8 mouse cellular contexts compared by ENCODE assay signal in the genomic region with DNA sequence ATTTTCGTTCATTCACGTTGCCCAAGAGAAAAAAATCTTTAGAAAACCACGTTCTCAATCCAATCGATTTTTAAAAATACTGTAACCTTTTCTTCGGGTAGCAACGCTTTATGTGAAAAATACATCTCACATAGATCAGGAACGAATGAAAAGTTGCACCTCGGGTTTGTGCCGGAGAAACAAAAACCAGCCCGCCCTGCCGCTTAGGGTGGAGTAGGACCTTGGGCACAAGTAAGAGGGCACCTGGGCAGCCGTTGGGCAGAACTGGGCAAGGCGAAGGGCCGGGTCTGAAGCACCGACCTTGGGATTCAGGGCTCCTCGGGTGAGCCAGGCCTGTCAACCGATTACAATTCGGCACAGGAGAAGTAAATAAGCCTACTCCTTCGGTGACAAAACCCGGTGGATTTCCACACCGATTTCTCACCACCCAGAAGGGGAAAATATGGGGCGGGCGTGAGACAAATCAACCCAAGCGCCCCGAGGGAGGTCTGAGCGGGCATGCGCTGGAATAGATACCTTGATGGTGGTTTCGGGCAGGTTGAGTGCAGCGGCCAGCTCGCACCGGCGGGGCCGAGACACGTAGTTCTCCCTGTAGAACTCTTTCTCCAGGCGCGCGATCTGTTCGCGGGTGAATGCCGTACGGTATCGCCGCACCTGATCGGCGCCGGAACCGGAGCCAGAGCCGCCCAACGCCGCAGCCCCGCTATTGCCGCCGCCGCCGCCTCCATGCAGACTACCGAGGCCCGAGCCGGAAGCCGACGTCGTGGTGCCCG. TPM values are rescaled to one million over a fixed set of nuclear protein-coding genes. Genes with fewer than 3 reads are reported as not detected.
A peak's percentile ranks its signal among the peaks of the same experiment; 100 is the strongest.
DNase-seq lines count a peak whose midpoint lies in the region; ATAC-seq lines count a peak whose summit lies in the region.

No protein-coding gene starts in this region.

- H3K27me3 ChIP-seq in kidney, embryonic 16.5 days (ENCODE audit: insufficient read depth, low read length): peaks cover 80% of the 10 kb centered on the region
- peaks cover 56% of the 10 kb centered on the region for H3K27me3 ChIP-seq in hindbrain, embryonic 15.5 days
- peaks cover 54% of the 10 kb centered on the region for H3K27me3 ChIP-seq in midbrain, embryonic 15.5 days (replicated peaks)

- no peaks in the 10 kb centered on the region for H3K36me3 ChIP-seq in kidney, embryonic 16.5 days (ENCODE audit: insufficient read depth, low read length)
- no peaks in the 10 kb centered on the region for H3K36me3 ChIP-seq in hindbrain, embryonic 15.5 days
- H3K36me3 ChIP-seq in midbrain, embryonic 15.5 days (replicated peaks): no peaks in the 10 kb centered on the region

- H3K4me1 ChIP-seq in kidney, embryonic 16.5 days (ENCODE audit: insufficient read depth, low read length): peaks cover 4% of the 10 kb centered on the region; the same call in 1 of the 2 replicates
- H3K4me1 ChIP-seq in hindbrain, embryonic 15.5 days (replicated peaks): peaks cover 15% of the 10 kb centered on the region
- H3K4me1 ChIP-seq in midbrain, embryonic 15.5 days: peaks cover 16% of the 10 kb centered on the region

- no peaks in the 10 kb centered on the region for H3K9me3 ChIP-seq in kidney, embryonic 16.5 days (ENCODE audit: low read length)
- H3K9me3 ChIP-seq in hindbrain, embryonic 15.5 days: no peaks in the 10 kb centered on the region
- no peaks in the 10 kb centered on the region for H3K9me3 ChIP-seq in midbrain, embryonic 15.5 days

- peak overlapping the region; percentile 19 for H3K4me3 ChIP-seq in kidney, embryonic 16.5 days (ENCODE audit: low read length)
- H3K4me3 ChIP-seq in hindbrain, embryonic 15.5 days: peak overlapping the region; percentile 22; the same call in 1 of the 2 replicates
- H3K4me3 ChIP-seq in midbrain, embryonic 15.5 days: 0 out of 2 replicates have a peak overlapping the region, but pooled peaks have one; percentile 3

- no peak for DNase-seq in kidney, adult 11 months
- DNase-seq in embryo, embryonic 11 days: peak; percentile 62
- DNase-seq in layer of hippocampus, adult 9-11 months: no peak
- no peak for DNase-seq in layer of hippocampus, adult 18-20 months (ENCODE audit: low spot score in 2 of 2)

- 2% methylated on average over 62 of the region's 62 CpGs for WGBS in kidney, embryonic 16.5 days
- 3% methylated on average over 62 of the region's 62 CpGs for WGBS in hindbrain, embryonic 15.5 days
- WGBS in midbrain, embryonic 15.5 days: 3% methylated on average over 62 of the region's 62 CpGs

- no peak overlapping the region for H3K9ac ChIP-seq in kidney, embryonic 16.5 days (replicated peaks; ENCODE audit: low read length)
- H3K9ac ChIP-seq in hindbrain, embryonic 15.5 days: no peak overlapping the region
- no peak overlapping the region for H3K9ac ChIP-seq in midbrain, embryonic 15.5 days

- no peak overlapping the region; the same call in 1 of the 2 replicates for H3K4me2 ChIP-seq in kidney, embryonic 16.5 days (replicated peaks; ENCODE audit: low read depth, low read length)
- H3K4me2 ChIP-seq in hindbrain, embryonic 15.5 days: peak overlapping the region; percentile 7; the same call in 1 of the 2 replicates
- H3K4me2 ChIP-seq in midbrain, embryonic 15.5 days: no peak overlapping the region

- no peak for ATAC-seq in kidney, embryonic 16.5 days (ENCODE audit: low FRiP score, low TSS enrichment)
- ATAC-seq in hindbrain, embryonic 15.5 days (ENCODE audit: low FRiP score, low read depth): no peak
- no peak for ATAC-seq in midbrain, embryonic 15.5 days (replicated peaks)
- no peak for ATAC-seq in cerebellum, adult (ENCODE audit: insufficient number of reproducible peaks, low FRiP score, low TSS enrichment)

- H3K27ac ChIP-seq in kidney, embryonic 16.5 days (ENCODE audit: low read length): no peak overlapping the region
- H3K27ac ChIP-seq in hindbrain, embryonic 15.5 days (replicated peaks): 0 out of 2 replicates have a peak overlapping the region, but pooled peaks have one; percentile 20
- H3K27ac ChIP-seq in midbrain, embryonic 15.5 days: no peak overlapping the region

RNA-seq across cellular contexts. Expression of a gene that starts 1.9 kb away (rescaled TPM):
- not detected in 2 replicates for polyA plus RNA-seq in kidney, embryonic 16.5 days (2015; fragmentation: Nextera tagmentation; extraction: Ambion mirVana)
- polyA plus RNA-seq in hindbrain, embryonic 15.5 days (2015; fragmentation: Nextera tagmentation; extraction: Ambion mirVana): 0.76 and 0.87 TPM in 2 replicates
- 0.31 and 0.52 TPM in 2 replicates for polyA plus RNA-seq in midbrain, embryonic 15.5 days (2015; fragmentation: Nextera tagmentation; extraction: Ambion mirVana)
- total RNA-seq in layer of hippocampus, adult 18-20 months (2021): not detected

RNA-seq across cellular contexts. Expression of a gene that starts 10.7 kb away (rescaled TPM):
- 0.24 and 0.36 TPM in 2 replicates for polyA plus RNA-seq in kidney, embryonic 16.5 days (2015; fragmentation: Nextera tagmentation; extraction: Ambion mirVana)
- not detected in 2 replicates for polyA plus RNA-seq in hindbrain, embryonic 15.5 days (2015; fragmentation: Nextera tagmentation; extraction: Ambion mirVana)
- 0.06 TPM in 1 of 2 replicates, not detected in the other for polyA plus RNA-seq in midbrain, embryonic 15.5 days (2015; fragmentation: Nextera tagmentation; extraction: Ambion mirVana)
- not detected for total RNA-seq in layer of hippocampus, adult 18-20 months (2021)

RNA-seq across cellular contexts. Expression of a gene that starts 17.4 kb away (rescaled TPM):
- 4.5 and 4.7 TPM in 2 replicates for polyA plus RNA-seq in kidney, embryonic 16.5 days (2015; fragmentation: Nextera tagmentation; extraction: Ambion mirVana)
- polyA plus RNA-seq in hindbrain, embryonic 15.5 days (2015; fragmentation: Nextera tagmentation; extraction: Ambion mirVana): not detected in 2 replicates
- not detected in 2 replicates for polyA plus RNA-seq in midbrain, embryonic 15.5 days (2015; fragmentation: Nextera tagmentation; extraction: Ambion mirVana)
- total RNA-seq in layer of hippocampus, adult 18-20 months (2021): not detected

RNA-seq across cellular contexts. Expression of a gene that starts 21.9 kb away (rescaled TPM):
- polyA plus RNA-seq in kidney, embryonic 16.5 days (2015; fragmentation: Nextera tagmentation; extraction: Ambion mirVana): 13.9 and 17.9 TPM in 2 replicates
- polyA plus RNA-seq in hindbrain, embryonic 15.5 days (2015; fragmentation: Nextera tagmentation; extraction: Ambion mirVana): not detected in 2 replicates
- polyA plus RNA-seq in midbrain, embryonic 15.5 days (2015; fragmentation: Nextera tagmentation; extraction: Ambion mirVana): not detected in 2 replicates
- not detected for total RNA-seq in layer of hippocampus, adult 18-20 months (2021)

RNA-seq across cellular contexts. Expression of a gene that starts 34.3 kb away (rescaled TPM):
- polyA plus RNA-seq in kidney, embryonic 16.5 days (2015; fragmentation: Nextera tagmentation; extraction: Ambion mirVana): 33.5 and 38.5 TPM in 2 replicates
- polyA plus RNA-seq in hindbrain, embryonic 15.5 days (2015; fragmentation: Nextera tagmentation; extraction: Ambion mirVana): not detected in 2 replicates
- polyA plus RNA-seq in midbrain, embryonic 15.5 days (2015; fragmentation: Nextera tagmentation; extraction: Ambion mirVana): not detected in 2 replicates
- total RNA-seq in layer of hippocampus, adult 18-20 months (2021): not detected
